Mouse (Mus musculus) lung, adult 2 months (tissue): ENCODE results near the gene Pheta1. TPM values are rescaled to one million over a fixed set of nuclear protein-coding genes. Genes with fewer than 3 reads are reported as not detected.

Experiments
- DNase-seq: peaks from one replicate; pipeline ENCODE4 v3.0.0; 2022
- H3K4me1 ChIP-seq: fragments of 200-500 bp; 2 replicates; pipeline ENCODE4 v1.6.1; 2011; ENCODE audit warnings: low read length; ENCODE audit not compliant: control insufficient read depth, insufficient read depth
- H3K4me3 ChIP-seq: fragments of 200-500 bp; replicated peaks from 2 replicates; pipeline ENCODE3; 2011; ENCODE audit warnings: low read depth, mild to moderate bottlenecking, control low read depth, low read length; ENCODE audit errors: extremely low read depth
- CTCF ChIP-seq: fragments of 200-500 bp; IDR thresholded peaks from 2 replicates; pipeline ENCODE4 v1.5.1; 2011; ENCODE audit warnings: mild to moderate bottlenecking, low read length, control low read depth; ENCODE audit not compliant: insufficient read depth
- POLR2A ChIP-seq: fragments of 200-500 bp; IDR thresholded peaks from 2 replicates; pipeline ENCODE4 v1.6.1; 2011; ENCODE audit warnings: low read depth, mild to moderate bottlenecking, control low read depth, low read length, borderline replicate concordance; ENCODE audit errors: extremely low read depth
- WGBS: fragments of 180-500 bp; shearing (Covaris S2); methylation state at CpG from one replicate; pipeline ENCODE4 v1.1.7; 2018; 5-methylcytosine and 5-hydroxymethylcytosine counted together
- polyA plus RNA-seq: library from polyadenylated mRNA; depleted of rRNA; stranded (reverse); fragments of >200 nt; gene quantifications from 2 replicates; pipeline ENCODE4 v1.2.3, GENCODE M21; 2012

Pheta1 gene
- polyA plus RNA-seq, 1 experiment = 20.4 TPM

GRCm38 (mm10) chr5:121815867-121816380 lies 32.9 kb upstream of the Pheta1 start:
- no peak for DNase-seq
- H3K4me3 ChIP-seq = no peak overlapping the region
- TF ChIP-seq POLR2A = no peak; the same call in 1 of the 2 replicates
- TF ChIP-seq CTCF = no peak
- peaks cover 19% of the 10 kb centered on the region for H3K4me1 ChIP-seq
- WGBS = 74% methylated on average over 8 of the region's 8 CpGs

GRCm38 (mm10) chr5:121816611-121817010 lies 32.2 kb upstream of the Pheta1 start:
- no peak for DNase-seq
- TF ChIP-seq POLR2A = no peak
- TF ChIP-seq CTCF = no peak
- Histone ChIP-seq H3K4me3 (no peak overlapping the region), H3K4me1 (peaks cover 19% of the 10 kb centered on the region)
- 92% methylated on average over 2 of the region's 2 CpGs for WGBS

- no peak for DNase-seq
These were observed 31.2 kb upstream of the Pheta1 start for GRCm38 (mm10) chr5:121817551-121817950.

GRCm38 (mm10) chr5:121818401-121818800 lies 30.4 kb upstream of the Pheta1 start:
- 88% methylated on average over 7 of the region's 7 CpGs for WGBS
- Histone ChIP-seq H3K4me3 (no peak overlapping the region), H3K4me1 (peaks cover 17% of the 10 kb centered on the region)
- no peak for TF ChIP-seq POLR2A
- TF ChIP-seq CTCF = no peak
- DNase-seq = no peak

More at GRCm38 (mm10) chr5:121817551-121817950, 31.2 kb upstream of the Pheta1 start:
- H3K4me3 ChIP-seq = no peak overlapping the region
- 72% methylated on average over 9 of the region's 9 CpGs for WGBS
- peaks cover 12% of the 10 kb centered on the region for H3K4me1 ChIP-seq
- no peak for TF ChIP-seq POLR2A
- no peak for TF ChIP-seq CTCF

GRCm38 (mm10) chr5:121818862-121819261 lies 29.9 kb upstream of the Pheta1 start:
- DNase-seq = no peak
- Histone ChIP-seq H3K4me3 (no peak overlapping the region), H3K4me1 (peaks cover 22% of the 10 kb centered on the region)
- TF ChIP-seq POLR2A (no peak), CTCF (no peak)
- 82% methylated on average over 4 of the region's 4 CpGs for WGBS

GRCm38 (mm10) chr5:121819559-121819958 lies 29.2 kb upstream of the Pheta1 start:
- H3K4me3 ChIP-seq = no peak overlapping the region
- TF ChIP-seq POLR2A (no peak), CTCF (no peak)
- H3K4me1 ChIP-seq = peaks cover 29% of the 10 kb centered on the region
- 52% methylated on average over 5 of the region's 5 CpGs for WGBS
- DNase-seq = no peak

GRCm38 (mm10) chr5:121820161-121820560 lies 28.6 kb upstream of the Pheta1 start:
- Histone ChIP-seq H3K4me1 (peaks cover 30% of the 10 kb centered on the region), H3K4me3 (no peak overlapping the region)
- WGBS = 49% methylated on average over 2 of the region's 2 CpGs
- TF ChIP-seq CTCF (no peak), POLR2A (no peak)
- DNase-seq = no peak

- DNase-seq = no peak
- TF ChIP-seq CTCF (no peak), POLR2A (no peak)
- H3K4me3 ChIP-seq = no peak overlapping the region
These were observed 28.1 kb upstream of the Pheta1 start for GRCm38 (mm10) chr5:121820657-121821056.

GRCm38 (mm10) chr5:121821116-121821515 lies 27.7 kb upstream of the Pheta1 start:
- no peak for DNase-seq
- H3K4me3 ChIP-seq = no peak overlapping the region
- TF ChIP-seq CTCF (no peak), POLR2A (no peak)
- H3K4me1 ChIP-seq = peaks cover 28% of the 10 kb centered on the region
- WGBS = 85% methylated on average over 5 of the region's 5 CpGs

More at GRCm38 (mm10) chr5:121820657-121821056, 28.1 kb upstream of the Pheta1 start:
- peaks cover 28% of the 10 kb centered on the region for H3K4me1 ChIP-seq
- WGBS = 31% methylated on average over 3 of the region's 3 CpGs

- H3K4me3 ChIP-seq = no peak overlapping the region
- WGBS = 56% methylated on average over 5 of the region's 5 CpGs
- TF ChIP-seq CTCF (no peak), POLR2A (no peak)
- no peak for DNase-seq
- peaks cover 30% of the 10 kb centered on the region for H3K4me1 ChIP-seq
These were observed 27.2 kb upstream of the Pheta1 start for GRCm38 (mm10) chr5:121821552-121821951.
